Mouse (Mus musculus): ENCODE measurements at regions not wholly inside any gene's neighbourhood (a gene's known extent, or its start where the extent isn't known, plus 50 kb on each side); places are given as distances from the start of the nearest gene placed in this dataset.

DNA sequence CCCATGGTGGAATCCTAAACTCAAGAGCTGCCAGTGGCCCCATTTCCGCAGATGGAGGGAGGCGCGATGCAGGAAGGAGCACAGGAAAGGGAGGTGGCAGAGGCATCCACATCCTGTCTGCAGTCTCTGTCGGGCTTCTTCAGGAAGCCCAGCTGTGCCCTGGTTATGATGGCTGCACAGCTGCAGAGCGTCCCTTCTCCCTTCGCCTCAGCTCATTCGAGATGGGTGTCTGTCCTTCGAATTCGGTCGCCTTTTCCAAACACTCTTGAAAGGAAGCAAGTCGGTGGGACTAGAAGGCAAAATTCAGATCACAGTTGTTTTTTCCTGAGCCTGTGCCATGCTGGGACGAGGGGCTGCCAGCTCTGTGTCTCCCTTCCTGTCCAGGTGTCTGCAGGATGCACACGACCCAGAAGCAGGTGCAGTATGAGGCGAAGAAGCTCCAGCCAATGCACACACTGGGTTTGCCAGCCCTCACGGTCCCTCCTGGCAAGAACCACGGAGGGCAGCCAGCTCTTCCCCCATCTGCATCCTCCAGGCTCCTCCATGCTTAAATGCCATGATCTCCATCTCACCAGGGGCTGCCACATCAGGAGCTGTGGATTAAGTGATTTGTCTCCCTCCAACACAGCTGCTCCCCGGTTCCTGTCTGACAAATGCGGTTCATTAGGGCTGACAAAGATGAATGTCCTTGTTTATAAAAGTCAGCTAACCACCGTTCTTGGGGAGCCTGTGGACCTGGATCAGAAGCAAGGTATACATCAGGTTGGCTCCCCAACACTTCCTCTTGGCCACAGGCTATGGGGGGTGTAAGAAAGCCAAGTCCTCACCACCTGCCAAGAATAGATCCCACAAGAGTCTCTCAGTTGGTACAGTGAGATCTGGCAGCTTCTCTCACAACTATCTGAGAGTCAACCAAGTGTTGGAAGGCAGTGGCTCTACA lies 79.3 kb upstream of the Wscd1 start:
- DNase-seq (ENCODE audit: low spot score in 2 of 2): no peak

GRCm38 (mm10) chr11:71672171-71673050 lies 77.3 kb upstream of the Wscd1 start:
- DNase-seq (ENCODE audit: low spot score in 2 of 2): no peak

DNA sequence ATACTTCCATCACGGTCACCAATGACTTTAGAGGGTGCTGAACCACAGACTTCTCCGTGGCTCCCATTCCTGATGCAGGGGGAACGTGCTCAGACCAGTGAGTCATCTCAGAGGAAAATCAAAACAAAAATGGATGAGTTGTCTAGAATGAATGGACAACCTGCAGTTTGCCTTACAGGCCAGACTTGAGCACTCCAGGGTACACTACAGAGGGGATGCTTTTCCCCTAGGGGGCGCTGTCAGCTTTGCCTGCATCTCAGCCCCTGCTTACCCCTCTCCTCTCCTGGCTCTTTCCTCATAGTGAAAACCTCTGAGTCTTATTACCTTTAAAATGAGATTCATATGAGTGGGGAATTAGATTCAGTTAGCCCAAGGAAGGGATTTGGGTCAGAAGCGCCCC lies 75.4 kb upstream of the Wscd1 start:
- DNase-seq (ENCODE audit: low spot score in 2 of 2): peak; percentile 31 to 75

DNA sequence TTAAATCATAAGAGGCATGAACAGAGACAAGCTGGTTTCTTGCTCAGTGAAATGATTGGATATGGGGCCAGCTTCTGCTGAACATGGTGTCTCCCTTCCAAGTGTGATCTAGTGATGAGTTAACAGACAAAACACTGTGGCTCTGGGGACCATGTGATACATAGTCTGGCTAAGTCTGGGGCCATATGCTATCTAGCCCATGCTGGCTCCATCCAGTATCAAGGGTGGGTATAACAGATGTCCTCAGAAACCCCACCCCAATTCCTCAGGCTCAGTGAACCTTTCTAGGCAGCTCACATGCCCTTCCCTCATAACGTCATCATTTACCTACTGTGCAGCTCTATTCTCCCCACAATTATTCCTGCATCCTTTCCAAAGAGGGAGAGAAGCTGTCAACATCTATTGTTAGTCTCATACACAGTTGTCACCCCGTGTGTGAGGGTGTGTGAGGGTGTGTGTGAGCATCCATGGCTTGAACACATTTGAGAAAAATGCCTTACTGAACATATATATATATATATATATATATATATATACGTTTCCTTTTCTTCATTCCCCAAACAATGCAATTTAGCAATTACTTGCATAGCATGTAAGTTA lies 73.9 kb upstream of the Wscd1 start:
- DNase-seq (ENCODE audit: low spot score in 2 of 2): no peak

DNA sequence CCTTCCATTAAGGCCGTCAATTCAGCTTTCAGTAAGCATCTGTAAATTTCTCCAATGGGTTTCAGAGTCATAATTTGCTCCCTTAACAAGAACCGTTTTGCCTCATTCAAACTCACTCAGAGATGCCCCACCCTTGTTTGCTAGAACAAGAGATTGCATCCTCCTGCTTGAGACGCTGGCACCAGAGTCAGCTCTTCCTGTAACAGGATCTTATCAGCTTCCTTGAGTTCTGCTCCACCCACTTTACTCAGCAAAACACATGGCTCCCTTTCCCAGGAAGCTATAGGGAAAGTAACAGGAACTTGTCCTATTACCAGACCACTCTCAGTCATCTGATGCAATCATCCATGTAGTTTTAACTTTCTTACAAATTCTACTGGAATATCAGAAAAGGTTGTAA lies 52.7 kb upstream of the Wscd1 start:
- DNase-seq (ENCODE audit: low spot score in 2 of 2): no peak

DNA sequence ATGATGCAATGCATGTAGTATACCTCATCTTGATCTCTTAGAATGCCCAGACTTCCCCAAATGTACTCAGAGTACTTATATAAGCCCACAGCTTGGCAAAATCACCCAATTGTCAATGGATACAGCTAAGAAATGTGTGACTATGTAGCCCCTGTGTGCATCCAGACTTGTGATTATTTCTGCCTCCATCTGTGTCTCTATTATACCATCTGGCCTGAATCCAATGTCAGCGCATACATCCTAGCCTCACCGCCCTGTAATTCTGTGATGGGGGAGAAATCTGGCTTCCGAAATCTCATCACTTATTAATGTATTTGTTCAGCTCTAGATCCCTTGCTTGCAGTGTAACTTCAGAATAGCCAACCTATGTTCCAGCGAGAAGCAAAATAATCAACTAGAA lies 50.9 kb upstream of the Wscd1 start:
- no peak for DNase-seq (ENCODE audit: low spot score in 2 of 2)
